Mouse (Mus musculus) MEL-GATA-1-ER (cell line): ENCODE measurements around the gene Myof.

Source experiments
- DNase-seq: peaks from one replicate; pipeline ENCODE4 v3.0.0-alpha.2; 2012; ENCODE audit warnings: low read depth; ENCODE audit errors: extremely low read depth

Myof gene

GRCm38 (mm10) chr19:38042261-38042722 lies 1.1 kb downstream of the Myof start:
- no peak for DNase-seq

DNA sequence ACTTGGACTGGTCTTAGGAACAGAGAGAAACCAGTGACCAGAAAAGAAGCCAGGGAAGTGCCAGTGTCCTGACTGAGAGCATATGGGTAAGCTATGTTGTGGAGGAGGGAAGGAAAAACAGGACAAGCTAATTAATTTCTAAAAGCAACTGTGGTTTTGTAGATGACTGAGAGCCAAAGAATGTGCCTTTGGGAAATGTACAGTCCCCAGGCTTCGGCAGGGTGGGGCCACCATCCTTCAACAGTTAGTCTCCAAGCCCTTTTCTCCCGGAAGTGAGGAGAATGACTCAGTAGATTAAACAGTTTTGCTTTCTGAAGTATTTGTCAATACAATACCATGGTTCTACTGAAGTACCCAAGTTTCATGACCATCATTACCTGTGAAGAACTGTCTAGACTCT lies 5.1 kb downstream of the Myof start:
- DNase-seq = no peak

- DNase-seq = no peak
These were observed 7.6 kb downstream of the Myof start for GRCm38 (mm10) chr19:38035766-38036165.

DNA sequence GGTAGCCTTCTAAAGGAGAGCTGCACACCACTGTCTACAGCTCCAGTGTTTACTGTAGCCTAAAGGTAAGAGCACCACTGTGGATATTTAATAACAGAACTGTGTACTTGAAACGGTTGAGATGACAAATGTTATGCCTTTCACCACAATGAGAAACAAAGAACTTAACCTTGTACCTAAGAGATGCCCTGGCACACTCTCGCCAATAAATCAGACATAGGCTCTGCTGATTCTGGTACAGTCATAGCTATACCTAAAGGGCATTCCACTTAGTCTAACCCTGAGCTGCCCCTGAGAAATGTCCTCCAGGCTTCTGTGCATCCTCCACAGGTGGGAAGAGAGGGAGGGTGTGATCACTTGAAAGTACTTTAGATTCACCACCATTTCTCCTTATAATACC lies 8.7 kb downstream of the Myof start:
- no peak for DNase-seq

DNA sequence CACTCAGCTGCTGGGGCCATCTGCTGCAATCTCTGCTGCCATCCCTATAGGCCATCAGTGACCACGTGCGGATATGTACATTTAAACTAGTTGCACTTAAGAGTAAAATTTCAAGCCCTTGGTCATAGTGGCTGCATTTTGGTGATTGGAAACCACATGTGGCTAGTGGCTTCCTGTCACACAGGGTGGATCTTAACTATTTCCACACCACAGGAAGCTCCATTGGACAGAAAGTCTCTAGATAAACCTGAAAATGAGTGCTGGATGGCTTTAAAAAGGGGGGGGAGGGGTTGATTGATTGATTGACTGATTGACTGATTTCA lies 9.7 kb downstream of the Myof start:
- no peak for DNase-seq

GRCm38 (mm10) chr19:38032993-38033734 lies 10.2 kb downstream of the Myof start:
- no peak for DNase-seq

DNA sequence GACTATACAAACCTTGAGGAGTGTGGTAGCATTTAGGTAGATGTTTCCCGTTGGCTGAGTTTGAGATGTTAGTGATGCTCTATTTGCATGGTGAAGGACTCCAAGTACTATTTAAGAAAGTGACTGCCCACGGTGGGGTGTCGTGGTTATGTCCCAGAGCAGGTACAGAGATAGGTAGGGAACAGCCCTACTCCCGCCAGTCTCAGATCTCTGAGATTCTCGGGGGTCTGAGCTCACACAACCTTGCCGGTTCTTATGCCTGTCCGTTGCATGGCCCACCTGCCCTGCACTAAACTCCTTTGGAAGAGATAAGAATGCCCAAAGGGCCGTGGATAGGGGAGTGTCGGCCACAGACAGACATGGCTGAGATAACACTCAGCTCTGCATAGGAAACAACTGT lies 12.2 kb downstream of the Myof start:
- no peak for DNase-seq

DNA sequence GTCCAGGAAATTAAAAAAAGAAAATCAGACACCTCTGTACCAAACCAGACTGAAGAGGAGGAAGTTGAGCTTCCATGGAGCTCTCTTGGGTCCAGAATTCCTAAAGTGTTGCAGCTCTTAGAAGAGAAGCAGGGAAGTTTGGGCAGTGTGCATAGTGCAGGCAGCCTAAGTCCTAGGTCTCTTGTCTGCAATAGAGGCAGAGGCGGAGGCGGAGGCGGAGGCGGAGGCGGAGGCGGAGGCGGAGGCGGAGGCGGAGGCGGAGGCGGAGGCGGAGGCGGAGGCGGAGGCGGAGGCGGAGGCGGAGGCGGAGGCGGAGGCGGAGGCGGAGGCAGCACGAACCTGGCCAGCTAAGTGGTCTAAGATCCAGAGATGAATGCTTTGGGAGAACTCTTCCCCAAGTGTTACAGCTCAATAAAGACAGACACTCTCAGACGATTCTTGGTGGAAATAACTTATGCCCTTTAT lies 12.7 kb downstream of the Myof start:
- no peak for DNase-seq

- no peak for DNase-seq
These were observed 13.5 kb downstream of the Myof start for GRCm38 (mm10) chr19:38029871-38030270.

DNA sequence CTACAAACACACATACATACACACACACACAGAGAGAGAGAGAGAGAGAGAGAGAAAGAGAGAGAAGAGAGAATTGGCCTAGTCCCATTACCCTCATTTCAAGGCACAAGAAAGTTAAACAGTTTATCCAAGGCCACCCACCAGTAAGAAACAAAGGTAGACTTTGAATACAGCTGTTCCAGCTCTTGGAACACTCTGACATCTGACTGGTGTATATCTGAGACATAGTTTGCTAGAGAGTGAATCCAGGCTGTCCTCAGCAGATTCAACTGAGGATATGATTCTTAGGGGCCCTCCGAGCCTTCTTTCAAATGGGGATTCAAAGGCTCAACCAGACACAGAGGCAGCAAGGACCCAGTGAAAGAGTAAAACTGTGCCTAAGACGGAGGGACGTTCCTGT lies 14.1 kb downstream of the Myof start:
- DNase-seq = no peak

DNA sequence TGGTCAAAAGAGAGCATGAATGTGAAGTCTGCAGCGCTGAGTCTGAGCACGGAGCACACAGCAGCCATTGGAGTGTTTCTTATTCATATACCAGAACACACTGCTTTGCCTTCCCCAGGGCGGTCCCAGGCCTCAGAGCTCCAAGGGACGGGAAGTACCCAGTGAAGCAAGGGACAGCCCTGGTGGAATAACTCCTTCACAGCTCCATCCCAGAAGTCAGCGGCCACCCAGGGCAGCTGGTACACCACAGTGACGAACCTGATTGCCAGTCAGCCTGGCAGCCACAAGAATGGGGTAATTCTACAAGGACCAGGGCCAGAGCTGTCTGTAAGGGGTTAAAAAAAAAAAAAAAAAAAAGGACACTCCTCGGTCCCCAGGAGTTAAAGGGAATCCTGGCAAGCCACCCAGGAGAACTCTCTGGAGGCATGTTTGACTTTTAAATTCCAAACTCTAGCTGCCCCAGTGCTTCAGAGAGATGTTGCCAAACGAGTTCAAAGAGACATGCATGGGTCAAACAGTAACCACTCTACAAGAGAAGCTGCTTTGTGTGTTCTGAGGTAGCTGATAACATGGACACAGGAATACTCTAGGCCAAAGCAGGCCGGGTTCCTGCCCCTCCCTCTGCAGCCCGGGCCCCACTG lies 15.4 kb downstream of the Myof start:
- DNase-seq = no peak

DNA sequence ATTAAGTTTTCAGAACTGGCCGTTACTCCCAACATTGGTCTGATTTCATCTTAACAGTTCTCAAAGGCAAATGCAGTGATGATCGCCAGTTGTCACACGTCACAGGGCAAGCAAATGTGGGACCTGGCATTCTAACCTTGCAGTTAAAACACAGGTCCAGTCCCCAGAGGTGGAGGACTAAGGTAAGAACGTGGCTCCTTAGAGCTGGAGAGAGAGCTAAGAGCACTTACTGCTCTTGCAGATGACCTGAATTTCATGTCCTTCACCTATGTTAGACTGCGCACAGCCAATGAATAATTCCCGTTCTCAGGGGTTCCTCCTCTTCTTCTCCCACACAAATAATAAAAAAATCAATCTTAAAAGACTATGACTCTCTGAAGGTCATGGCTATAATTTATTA lies 16.0 kb downstream of the Myof start:
- no peak for DNase-seq

- DNase-seq = no peak
These were observed 17.2 kb downstream of the Myof start for GRCm38 (mm10) chr19:38026211-38026624.

GRCm38 (mm10) chr19:38025254-38026041 lies 17.9 kb downstream of the Myof start:
- DNase-seq = no peak

DNA sequence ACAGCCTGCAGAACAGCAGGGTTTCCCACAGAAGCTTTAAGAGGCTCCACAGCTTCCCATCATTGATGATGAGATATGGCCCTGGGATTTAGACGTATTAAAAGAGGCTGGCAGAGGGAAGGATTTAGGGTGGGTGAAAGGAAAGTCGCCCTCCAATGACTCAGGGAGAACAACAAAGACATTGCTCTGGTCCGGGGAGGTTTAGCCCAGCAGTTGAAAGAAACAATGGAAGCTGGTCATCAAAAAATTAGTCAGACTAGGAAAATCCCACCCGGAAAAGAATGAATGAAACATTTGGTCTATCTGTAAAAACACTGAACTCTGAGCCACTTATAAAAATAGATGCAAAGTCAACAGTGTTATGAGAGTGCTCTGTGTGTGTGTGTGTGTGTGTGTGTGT lies 19.8 kb downstream of the Myof start:
- no peak for DNase-seq

DNA sequence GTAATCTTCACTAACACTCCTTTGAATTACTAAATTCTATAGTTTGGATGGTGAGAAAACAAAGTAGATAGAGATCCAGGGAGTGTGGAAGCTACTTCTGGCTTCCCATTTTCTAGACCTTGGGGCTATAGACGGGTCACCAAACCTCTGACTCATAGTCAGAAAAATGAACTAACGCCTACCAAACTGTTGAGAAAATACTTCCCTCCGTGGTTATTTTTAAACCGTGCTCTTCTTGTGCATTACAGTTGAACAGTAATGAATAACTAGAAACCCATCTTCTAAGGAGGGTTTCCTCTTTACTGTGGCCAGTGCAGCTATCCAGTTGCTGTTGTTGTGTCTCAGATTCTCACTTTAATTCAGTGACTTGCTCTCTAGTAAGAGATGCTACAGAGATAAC lies 20.7 kb downstream of the Myof start:
- no peak for DNase-seq

GRCm38 (mm10) chr19:38015873-38016254 lies 27.5 kb downstream of the Myof start:
- no peak for DNase-seq

DNA sequence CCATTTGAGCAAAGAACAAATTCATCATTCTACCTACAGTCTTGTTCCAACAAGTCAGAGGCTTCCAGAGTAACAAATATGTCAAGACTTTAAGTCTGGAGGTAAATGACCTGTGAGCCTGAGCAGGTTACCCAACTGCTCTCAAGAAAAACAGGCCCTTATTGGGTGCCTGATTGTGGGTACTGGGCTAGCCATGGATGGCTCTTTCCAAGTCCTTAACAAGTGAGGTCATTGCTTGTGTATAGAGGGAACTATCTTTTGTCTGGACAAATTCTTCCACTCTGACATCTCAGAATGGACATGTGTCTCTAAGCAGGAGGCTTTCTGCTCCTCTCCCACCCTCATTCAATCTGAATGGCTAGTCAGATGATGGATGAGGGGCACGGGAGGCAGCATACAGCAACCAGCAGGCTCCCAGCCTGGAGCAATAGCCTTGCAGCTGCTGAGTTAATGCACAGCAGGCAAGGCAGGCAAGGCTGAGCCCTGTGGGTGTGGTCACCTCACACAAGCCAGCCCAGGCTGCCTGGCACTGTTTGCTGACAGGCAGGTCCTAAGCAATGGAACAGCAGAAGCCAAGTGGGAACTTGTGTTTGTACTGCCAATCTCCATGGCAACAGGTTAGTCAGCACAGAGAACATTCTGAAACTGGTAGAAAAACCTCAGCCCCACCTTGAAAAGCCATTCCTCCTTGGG lies 28.1 kb downstream of the Myof start:
- no peak for DNase-seq

- no peak for DNase-seq
These were observed 28.9 kb downstream of the Myof start for GRCm38 (mm10) chr19:38014443-38014842.

DNA sequence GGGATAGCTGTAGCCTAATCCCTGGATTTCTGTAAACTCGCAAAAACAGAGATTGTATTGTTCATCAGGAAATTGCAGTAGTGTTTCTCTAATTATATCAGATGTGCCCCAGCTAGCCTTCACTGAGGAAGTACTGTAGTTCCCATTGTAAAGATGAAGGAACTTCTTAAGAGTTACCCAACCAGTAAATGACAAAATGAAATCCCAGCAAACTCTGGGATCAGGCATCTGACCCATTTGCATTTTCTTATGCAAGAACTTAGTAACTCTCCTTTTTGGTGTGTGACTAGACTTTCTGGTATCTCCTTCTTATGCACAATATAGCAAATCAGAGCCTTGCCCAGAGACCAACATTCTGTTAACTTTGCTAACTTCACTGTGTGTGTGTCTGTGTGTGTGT lies 32.0 kb downstream of the Myof start:
- DNase-seq = no peak

DNA sequence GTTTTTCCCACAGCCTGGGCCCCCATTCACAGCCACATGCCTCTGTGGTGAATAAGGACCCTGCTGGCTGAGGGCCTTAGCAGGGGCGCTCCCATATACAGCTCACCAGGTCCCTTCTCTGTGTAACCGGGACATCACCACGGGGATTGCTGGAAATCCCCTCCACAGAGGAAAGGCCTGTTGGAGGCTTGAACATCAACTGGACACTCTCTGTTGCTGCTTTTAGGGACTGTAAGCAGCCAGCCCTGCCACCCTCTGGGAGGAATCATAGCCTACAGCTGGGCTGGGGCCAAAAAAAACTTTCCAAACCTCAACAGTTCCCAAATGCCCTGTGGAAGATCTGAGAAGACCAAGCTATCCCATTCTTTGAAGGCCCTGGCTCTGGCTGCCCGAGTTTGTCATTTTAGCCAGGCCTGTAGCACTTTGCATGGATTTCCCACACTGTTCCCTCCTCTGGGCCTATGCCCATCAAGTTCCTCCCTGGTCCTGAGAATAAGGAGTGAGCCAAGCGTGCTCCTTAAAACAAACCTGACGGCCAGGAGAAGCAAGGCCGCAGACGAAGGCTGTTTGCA lies 38.5 kb downstream of the Myof start:
- no peak for DNase-seq
